Mouse (Mus musculus) liver, embryonic 14.5 days (tissue): Measurements from ENCODE around the gene Zfp219.

ENCODE experiments used
- CTCF ChIP-seq: IDR thresholded peaks from 2 replicates; pipeline ENCODE4 v1.5.1; 2016; ENCODE audit warnings: antibody characterized with exemption, low read depth, control low read depth
- EP300 ChIP-seq: IDR thresholded peaks from 2 replicates; pipeline ENCODE4 v1.6.1; 2016; ENCODE audit warnings: antibody characterized with exemption, low read depth

DNA sequence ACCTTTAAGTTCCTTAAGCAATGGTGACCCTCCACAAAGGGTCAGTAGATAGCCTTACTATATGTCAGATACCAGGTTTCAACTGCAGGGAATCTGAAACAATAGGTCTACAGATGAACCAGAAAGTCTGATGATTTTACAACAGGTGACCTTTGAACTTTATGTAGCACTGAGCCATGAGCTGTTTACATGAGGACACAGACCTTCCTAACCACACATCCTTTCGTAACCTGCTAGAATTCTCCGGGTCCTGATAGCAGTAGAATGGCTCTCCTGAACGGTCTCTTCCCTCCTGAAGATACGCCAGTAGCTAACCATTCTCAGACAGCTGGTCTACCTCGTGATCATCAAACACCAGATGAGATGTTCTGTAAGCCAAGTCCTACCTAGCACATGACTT lies 18.8 kb upstream of the Zfp219 start:
- TF ChIP-seq CTCF (no peak), EP300 (no peak)
